Mouse (Mus musculus): ENCODE results near the gene Ncoa1. TPM values are rescaled to one million over a fixed set of nuclear protein-coding genes. Genes with fewer than 3 reads are reported as not detected.

The Ncoa1 gene
- total RNA-seq, 2 experiments from 2014 or later = 138 to 140 TPM

DNA sequence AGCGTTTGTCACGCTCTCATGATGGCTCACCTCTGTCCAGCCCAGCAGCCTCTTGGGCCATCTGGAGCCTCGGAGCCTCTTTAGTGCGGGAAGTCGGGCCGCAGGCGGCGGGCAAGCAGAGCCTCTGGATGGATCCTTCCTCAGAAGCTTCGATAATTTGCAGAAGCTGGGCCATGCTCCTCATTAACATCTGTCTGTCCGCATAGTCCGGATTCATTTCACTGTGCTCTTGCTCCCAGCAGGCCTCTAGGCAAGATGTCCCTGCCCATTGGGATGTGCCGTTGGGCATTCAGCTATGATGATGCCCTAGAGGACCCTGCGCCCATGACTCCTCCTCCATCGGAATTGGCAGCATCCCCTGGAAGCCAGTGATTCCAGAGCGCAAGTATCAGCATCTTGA lies 239.5 kb downstream of the Ncoa1 start:
- no peak for DNase-seq (ENCODE audit: low spot score in 2 of 2)

DNA sequence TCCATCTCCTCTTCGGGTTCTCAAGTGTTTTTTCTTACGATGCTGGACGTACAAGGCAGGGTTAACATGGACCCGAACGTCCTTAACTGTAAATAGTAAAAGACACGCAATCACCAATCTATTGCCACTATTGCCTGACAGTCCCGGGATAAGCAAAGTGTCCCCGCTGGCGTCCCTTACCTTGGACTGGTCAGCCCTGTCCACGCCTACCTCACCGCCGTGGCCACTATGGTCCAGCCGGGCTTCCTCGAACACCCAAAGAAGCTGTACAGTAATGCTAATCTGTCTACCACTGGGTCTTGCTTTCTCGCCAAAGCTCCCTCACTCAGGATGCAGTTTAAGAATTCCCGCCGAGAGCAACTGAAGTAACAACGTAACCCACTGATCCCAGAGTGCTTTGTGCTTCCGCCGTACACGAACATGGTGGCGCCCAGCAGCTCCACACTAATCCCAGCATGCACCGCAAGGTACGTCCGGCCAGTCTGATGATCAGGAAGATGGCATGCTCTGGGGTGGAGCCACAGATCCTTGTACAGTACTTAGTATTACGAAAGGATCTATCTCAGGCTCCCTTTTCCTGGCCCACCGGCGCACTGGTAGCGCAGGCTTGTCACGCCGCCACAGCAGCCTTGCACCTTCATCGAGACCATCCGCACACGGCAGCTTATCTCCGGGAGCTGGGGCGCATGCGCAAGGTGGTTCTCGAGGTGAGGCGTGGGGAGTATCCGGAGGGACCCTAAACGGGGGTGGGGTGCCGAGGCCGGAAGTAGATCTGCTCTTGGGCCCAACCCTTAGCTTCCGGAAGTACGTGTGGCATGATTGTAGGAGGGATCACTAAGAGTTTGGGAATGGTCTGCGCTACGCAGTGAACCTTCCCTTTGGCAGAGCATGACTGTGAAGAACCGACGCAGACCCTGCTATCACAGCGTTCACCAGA lies 243.1 kb downstream of the Ncoa1 start, which contains the start of the genes Ptrhd1 and Cenpo:
Gene Ptrhd1, plus strand, starts transcription at position 456 of the 937 bp plus-strand sequence.
Gene Cenpo, minus strand, starts transcription at position 723 of the 937 bp plus-strand sequence.
- peak; percentile 96 to 98 for DNase-seq (ENCODE audit: low spot score in 2 of 2)

DNA sequence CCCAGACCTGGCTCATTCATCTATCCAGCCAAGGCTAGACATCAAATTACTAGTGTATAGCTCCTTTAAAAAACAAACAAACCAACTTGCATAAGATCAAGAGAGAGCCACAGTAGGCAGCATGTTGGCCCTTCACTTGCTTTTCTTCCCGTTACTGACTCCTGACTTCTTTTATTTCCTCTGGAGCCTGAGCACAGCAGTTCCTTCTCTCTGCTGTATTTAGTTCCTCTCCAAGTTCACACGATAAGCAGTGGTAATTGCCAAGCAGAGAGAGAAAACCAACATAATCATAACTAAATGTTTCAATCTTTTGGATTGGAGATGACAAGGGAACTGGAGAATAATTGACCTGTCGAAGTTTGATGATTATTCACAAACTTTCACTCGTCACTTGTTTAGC lies 244.2 kb downstream of the Ncoa1 start:
- DNase-seq (ENCODE audit: low spot score in 2 of 2) = no peak

DNA sequence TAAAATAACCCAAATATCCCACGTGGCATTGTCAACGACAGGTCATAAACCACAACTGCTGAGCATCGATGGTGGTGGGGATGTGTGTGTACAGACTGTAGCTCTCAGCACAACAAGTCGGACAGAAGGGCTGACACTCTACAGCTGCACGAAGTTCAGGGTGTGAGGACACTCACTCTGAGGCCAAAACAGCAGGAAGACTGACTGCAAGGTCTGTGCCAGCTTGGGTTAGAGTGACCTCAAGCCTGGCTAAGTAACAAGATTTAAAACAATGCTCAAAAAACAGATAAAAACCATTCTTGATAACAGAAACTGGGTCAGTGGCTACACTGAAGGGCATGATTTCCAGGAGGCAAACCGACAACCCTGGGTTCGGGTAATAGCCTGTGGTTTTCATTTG lies 246.8 kb downstream of the Ncoa1 start:
- no peak for DNase-seq (ENCODE audit: low spot score in 2 of 2)

DNA sequence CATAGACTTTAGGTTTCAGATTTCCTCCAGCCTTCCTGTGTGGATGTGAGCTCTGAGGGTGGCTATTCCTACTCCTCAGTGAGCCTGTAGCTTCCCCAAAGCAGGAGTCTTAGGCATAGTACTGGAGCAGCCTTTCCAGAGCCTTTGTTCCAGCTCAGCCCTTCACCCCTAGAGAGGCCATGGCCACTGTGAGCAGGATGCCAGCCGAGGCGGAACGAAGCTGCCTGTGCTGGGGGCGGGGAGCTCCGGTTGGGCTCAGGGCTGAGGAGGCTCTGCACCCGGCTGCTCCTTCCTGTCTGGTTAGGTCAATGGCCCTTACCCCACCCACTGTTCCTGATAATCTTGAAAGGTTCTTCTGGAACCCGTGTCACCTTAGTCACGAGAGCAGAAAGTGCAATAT lies 264.1 kb downstream of the Ncoa1 start:
- no peak for DNase-seq (ENCODE audit: low spot score in 2 of 2)

DNA sequence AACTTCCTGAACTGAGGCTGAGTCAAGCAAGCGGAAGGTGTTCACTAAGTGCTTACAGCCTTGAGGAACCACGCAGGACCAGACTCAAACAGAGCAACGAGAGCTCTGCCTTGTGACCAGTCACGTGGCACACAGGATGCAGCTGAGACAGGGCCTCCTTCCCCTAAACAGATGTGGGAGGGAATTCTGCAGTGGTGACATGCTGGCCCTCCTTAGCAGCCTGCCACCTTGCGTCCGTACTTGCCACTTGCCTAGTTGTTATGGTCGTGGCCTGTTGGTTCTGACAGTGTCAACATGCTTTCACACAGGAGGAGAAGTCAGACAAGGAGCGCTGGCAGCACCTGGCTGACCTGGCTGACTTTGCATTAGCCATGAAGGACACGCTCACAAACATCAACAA lies 265.8 kb downstream of the Ncoa1 start:
- DNase-seq (ENCODE audit: low spot score in 2 of 2) = no peak

DNA sequence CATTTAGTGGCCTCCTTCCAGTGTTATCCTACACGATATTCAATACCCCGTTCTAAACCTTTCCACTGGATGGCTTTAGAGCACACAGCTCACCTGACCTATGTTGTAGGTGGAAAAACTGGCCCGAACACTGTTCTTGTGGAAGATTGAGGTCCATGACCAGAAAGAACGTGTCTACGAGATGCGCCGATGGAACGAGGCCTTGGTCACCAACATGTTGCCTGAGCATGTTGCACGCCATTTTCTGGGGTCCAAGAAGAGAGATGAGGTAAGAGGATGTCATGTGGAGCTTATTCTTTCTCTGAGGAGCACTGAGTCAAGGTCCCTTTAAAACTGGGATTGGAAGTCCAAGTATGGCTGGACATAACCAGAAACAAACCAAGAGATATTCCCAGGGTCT lies 267.8 kb downstream of the Ncoa1 start:
- DNase-seq (ENCODE audit: low spot score in 2 of 2) = no peak

DNA sequence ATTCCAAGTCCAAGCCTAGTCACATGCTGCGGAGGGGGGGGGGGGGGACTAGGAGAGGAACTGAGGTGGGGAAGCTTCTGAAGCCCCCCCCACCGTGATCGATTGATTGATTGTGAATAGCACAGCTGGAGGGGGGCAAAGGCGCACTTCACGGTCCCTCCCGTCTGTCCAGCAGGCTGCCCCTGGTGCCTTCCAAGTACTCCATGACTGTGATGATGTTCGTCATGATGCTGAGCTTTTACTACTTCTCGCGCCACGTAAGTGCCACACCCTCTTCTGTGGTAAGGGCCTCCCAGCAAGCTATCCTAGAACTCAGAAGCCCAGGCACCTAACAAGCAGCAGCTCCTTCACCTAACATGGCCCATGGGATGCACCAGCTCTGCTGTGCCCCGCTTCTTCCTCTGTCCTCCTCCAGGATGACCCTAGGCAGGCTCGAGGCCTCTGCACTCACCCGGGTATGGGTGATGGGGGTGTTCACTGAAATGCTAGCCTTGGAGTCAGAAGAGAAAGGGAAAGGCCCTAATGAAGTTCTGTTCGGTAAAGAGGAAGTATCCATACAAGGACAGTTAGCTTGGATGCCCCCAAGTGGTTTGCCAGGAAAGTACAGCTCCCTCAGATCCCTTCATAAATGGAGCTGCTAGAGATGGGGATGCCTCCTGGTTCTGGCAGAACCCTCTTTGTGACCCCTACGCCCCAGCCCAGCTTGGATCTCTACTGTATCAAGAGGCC lies 268.4 kb downstream of the Ncoa1 start:
- DNase-seq (ENCODE audit: low spot score in 2 of 2) = peak; percentile 45 to 85

DNA sequence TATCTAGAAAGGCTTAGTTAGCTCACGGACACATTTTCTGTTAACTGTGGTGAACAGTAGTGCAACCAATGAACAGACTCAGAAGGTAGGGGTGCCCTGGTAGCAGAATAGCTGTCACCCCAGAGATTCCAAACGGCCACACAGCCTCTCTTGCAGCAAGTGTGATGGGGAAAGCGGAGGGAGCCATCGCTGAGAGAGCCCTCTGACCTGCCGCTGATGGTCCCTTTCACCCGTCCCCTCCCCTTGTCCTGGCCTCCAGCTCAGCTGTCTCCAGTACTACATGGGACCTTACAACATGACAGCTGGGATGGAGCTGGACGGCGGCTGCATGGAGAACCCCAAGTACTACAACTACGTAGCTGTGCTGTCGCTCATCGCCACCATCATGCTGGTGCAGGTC lies 270.9 kb downstream of the Ncoa1 start:
- DNase-seq (ENCODE audit: low spot score in 2 of 2) = no peak

DNA sequence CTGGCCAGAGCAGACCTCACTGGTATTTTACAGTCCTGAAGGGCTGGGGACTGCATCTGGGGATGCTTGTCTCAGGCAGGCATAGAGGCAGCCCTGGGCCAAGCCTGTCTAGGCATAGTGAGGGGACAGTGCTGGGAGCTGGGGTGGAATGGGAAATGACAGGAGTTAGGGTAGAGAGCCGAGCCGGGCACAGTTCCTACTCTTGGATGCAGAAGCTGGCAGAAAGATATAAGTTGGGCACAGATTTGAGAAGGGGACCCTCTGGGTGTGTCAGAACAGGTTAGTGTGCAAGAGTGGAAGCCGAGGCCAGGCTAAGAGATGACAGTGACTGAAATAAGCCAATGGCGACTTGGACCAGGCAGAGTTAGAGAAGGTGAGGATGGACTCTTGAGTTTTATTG lies 274.8 kb downstream of the Ncoa1 start:
- no peak for DNase-seq (ENCODE audit: low spot score in 2 of 2)

DNA sequence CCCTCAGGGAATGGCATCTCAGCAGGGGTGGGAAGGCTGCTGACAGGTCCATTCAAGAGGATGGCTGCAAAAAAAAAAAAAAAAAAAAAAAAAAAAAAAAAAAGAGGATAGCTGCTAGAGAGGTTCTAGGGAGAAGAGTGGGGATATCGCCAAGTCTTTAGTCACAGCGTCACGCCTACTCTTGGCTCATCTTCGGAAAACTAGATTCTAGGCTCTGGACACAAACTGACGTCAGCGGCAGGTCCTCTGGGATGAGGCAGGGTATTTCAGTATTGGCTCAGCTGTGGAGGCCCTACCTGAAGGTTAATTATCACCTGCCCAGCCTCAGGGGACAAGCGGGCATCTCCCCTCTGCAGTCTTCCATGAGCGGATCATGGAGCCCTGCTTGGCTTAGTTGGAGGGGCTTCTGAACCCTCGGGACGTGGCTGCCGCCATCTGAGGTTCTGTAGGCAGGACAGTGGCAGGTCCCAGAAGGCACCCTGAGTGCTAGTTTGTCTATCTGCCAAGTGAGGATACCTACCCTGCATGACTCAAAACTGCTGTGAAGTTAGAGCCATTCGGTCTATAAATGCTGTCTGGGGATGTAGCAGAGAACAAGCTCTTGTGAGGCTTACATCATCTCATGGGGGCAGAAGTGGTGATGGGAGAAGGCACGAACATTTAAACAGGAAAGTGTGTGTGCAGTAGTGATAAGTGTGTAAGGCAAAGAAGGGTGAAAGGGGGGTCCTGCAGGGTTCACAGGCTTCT lies 275.4 kb downstream of the Ncoa1 start:
- DNase-seq (ENCODE audit: low spot score in 2 of 2) = peak; percentile 50 to 59

DNA sequence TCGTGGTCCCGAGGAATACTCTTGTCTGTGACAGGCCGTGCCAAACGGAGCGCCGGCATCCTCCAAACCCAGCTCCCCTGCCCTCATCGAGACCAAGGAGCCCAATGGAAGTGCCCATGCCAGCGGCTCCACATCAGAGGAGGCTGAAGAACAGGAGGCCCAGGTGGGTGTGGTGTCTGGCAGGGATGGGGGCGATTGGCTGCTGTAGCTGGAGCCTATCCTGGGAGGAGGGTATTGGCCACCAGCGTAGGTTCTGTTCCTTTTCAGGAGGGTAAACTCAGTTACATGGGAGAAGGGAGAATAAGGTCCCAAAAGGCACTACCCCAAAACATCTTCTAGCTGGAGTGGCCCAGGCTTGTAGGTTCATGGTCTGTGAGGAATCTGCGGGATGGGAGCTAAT lies 277.7 kb downstream of the Ncoa1 start:
- DNase-seq (ENCODE audit: low spot score in 2 of 2) = no peak

DNA sequence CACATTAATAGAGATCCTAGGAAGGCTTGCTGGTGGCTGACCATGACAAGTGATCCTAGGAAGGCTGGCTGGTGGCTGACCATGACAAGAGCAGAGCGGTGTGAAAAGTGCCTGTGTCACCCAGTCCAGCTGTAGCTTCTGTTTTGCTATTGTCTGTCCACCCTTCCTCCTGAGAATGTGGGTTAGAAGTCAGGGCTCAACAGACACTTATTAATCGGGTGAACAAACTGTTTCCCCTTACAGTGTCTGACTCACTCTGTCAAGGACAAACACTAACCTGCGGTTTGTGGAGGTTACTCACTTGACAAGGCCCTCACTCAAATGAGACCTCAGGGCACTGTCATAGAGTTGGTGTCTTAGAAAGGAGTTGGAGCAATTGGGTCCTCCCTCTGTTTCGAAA lies 278.3 kb downstream of the Ncoa1 start:
- no peak for DNase-seq (ENCODE audit: low spot score in 2 of 2)

Other genes starting within 250 kb of the Ncoa1 start
- gene Ptrhd1, start 243.2 kb downstream of the Ncoa1 start, total RNA-seq (2021) = 1 to 10 TPM; 8.0 to 8.5 TPM
- 1 to 10 TPM; 3.5 to 4.8 TPM for gene Cenpo, start 242.9 kb downstream of the Ncoa1 start, total RNA-seq (2021)
- 10 to 100 TPM; 89.4 to 91.2 TPM for gene Itsn2, start 115.5 kb upstream of the Ncoa1 start, total RNA-seq (2021)
- not detected for gene Gm3625, start 115.7 kb upstream of the Ncoa1 start, total RNA-seq (2021)

Measured in layer of hippocampus, adult 18-20 months (tissue).